Mouse (Mus musculus) layer of hippocampus, postnatal 10 days (tissue): Measurements from ENCODE around the gene St6galnac3. TPM values are rescaled to one million over a fixed set of nuclear protein-coding genes. Genes with fewer than 3 reads are reported as not detected.
A peak's percentile ranks its signal among the peaks of the same experiment; 100 is the strongest.
"Not testable (repeated sequence)": the region's sequence is repeated elsewhere in the genome, so short reads cannot be mapped to it uniquely, and the experiment has no call there.

Source experiments
- DNase-seq, 2 experiments: peaks; one replicate each; pipeline ENCODE4 v3.0.0; 2021; ENCODE audit warnings: low spot score in 2 of 2
- long read RNA-seq: library from polyadenylated mRNA; stranded (forward); transcript quantifications from one replicate; pipeline ENCODE4 v2.0.0, GENCODE M21; 2023
- total RNA-seq, 2 experiments: library from RNA; stranded (reverse); gene quantifications; 2 replicates each; pipeline ENCODE4 v1.2.3; 2021

St6galnac3 gene
- total RNA-seq = 10 to 100 TPM; 22.3 to 24.9 TPM
- long read RNA-seq, partial matches to known transcripts = 0 of 2 reads
- long read RNA-seq, other reads (novel, unspliced or antisense) = 1 of 2 reads

DNA sequence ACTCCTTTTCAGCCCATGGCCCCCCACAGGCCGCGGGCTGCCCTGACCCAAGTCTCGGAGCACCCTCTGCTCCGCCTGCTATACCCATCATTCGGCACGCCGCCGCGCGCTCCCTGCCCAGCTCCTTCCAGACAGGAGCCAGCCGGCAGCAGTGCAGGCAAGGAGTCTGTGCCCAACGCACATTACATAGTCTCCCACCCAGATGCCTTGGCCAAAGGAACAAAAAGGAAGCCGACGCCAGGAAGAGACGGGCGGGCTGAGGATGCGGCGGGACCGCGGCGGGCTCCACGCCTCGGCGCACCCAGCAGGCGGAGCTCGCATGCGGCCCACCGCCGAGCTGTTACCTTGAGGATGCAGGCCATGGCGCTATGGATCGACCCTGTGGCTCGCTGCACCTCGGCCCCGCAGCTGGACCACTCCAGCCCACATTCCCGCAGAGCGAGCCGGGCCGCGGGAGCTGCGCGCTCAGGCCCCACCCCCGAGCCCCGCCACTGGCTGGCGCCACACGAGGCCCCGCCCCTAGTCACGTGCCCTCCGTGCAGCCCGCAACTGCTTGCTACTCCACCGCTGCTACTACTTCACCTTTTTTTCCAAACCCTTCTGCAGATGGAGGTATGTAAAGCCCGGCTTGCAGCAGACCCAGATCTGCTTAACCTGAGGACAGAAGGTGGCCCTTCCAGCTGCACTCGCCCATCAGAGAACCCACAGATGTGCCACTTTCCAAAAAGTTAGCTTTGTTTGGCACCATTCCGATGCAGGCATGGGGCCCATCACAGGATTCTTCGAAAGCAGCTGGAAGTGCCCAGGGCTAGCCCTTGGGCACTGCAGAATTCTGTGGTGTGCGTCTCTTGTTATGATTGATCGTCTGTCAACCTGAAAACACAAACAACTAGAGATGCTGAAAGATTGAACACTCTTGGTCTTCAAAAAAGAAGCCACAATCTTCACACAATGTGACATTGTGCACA lies at the start of gene St6galnac3:
St6galnac3 (minus strand) TSS at position 474 of the 968 bp plus-strand sequence.
- DNase-seq = peak; percentile 77 to 85

DNA sequence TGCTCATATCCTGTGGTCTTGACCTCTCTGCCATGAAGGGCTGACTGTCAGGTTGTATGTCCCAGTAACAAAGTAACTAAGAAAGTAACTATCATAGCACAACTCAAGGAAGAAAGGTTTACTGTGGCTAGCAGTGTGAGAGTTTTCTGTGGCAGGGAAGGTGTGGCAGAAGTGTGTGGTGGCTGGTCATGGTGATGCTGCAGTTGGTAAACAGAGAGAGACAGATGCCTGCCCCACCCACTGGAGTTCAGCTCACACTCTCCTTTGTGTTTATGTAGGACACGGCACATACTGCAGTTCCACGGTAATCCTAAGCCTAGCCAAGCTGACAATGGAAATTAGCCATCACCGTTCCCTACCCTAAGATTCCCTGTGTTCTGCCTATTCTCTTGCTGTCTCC lies 49.6 kb upstream of the St6galnac3 start:
- DNase-seq = no peak

DNA sequence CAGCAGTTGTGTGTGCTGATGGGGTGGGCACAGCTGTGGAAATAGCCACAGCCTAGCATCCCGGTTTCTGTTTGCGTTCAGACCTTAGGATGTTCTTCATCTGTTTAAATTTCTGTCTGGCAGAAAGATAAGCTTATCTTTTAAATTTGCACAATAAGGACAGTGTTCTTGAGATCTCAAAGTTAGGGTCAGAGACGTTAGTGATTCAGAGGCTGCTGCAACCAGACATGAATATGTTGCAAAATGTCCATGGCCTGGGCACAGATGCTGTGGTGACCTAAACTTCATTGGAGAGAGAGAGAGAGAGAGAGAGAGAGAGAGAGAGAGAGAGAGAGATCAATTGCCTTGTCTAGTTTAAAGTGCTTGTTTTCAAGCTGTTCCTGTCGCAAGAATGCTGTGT lies 46.5 kb upstream of the St6galnac3 start:
- no peak for DNase-seq

DNA sequence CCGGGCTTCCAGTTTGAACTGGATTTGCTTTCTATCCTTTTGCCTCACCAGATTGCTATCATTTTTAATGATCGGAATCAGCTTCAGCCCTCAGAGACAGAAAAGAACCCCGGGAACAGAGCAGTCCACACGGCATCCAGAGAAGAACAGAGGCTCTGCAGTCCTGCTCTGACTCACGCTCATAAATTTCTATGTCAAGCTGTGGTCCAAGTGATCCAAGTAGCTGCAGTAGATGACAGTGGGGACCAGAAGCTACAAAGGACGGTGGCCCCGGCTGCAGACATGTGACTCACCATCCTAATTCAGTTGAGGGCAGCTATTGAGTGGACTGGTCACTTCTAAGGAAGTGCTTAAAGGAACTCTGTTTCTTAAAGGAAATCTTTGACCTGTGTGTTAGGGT lies 45.6 kb upstream of the St6galnac3 start:
- DNase-seq = no peak

DNA sequence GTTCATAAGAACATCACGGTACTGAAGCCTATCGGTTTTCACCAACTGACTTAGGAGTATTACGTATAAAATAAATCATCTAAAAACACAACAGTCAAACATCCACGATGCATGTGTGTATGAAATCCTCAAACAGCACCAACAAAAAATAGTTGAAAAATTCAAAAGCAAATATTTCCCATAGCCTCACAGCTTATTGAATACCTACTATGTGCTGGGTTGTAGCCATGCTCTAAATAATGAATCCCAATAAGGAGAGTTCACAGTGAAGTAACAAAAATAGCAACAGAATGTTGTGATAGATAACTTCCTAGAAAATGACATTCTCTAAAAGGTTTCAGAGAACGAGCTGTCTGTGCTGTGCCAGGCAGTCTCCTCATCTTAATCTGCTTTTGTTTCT lies 44.2 kb upstream of the St6galnac3 start:
- no peak for DNase-seq

DNA sequence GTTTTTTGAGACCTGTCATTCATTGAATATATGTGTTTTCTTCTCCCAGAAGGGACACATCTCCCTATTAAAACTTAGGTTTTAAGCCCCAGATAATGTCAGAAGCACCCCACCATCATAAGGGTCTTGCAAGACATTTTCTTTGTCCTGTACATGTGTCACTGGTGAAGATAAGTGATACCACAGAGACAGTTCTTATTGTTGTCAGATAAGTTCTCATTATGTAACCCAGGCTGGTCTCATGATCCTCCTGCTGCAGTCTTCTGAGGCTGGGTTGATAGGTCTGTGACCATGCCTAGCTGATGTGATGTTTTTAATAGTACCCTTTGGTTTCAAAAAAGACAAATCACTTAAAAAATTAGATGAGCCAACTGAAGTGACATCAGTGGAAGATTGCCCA lies 40.2 kb upstream of the St6galnac3 start:
- DNase-seq = no peak

DNA sequence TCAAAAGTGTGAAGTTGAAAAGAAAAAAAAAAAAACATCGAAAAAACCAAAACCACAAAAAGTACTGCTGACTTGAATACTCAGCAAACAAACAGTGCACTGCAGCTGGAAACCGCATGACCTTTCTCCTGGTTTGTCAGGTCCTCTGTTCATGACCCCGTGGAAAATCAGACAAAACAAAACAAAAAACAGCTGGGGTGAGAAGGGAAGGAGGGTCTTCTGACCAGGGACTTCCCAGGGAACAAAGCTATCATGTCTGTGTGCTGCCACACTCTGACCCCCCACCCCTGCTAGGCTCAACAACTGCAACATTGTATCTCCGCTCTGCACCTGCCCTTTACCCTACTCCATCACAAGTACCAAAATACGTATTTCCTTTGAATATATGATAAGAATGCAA lies 39.8 kb upstream of the St6galnac3 start:
- DNase-seq = no peak

DNA sequence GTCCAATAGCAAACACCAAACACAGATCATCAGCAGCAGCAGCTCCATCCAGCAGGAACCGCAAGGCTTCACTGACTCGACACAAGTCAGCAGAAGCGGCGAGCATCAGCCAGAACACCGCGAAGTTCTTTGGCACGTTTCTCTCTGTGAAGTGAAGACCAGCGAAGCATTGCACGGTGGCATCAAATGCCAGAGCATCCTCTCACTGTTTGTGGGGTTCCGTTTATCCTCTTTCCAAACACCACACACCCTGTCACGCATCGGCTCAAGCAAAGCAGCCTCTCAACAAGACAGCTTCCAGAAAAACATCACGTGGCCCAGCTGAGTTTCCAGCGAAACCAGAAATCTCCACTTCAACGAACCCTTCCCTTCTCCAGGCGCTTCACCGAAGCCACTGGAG lies 36.2 kb upstream of the St6galnac3 start:
- DNase-seq = no peak

DNA sequence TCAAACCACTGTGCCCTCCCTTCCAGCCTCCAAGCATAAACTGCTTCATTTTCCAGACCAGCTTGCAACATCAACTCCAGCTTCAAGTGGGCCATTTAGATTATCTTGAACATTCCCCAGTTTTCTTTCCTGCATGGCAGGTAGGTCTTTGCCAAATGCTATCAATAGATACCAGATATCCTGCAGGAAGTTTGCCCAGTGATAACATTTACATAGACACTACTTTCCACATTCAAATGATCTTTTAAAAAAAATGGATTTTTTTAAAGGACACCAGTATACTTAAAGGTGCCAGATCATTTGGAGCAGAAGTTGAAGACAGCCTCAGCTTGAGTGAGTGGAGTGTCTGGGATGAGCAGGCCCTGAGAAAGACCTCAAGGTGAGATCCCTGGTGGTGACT lies 34.3 kb upstream of the St6galnac3 start:
- no peak for DNase-seq

DNA sequence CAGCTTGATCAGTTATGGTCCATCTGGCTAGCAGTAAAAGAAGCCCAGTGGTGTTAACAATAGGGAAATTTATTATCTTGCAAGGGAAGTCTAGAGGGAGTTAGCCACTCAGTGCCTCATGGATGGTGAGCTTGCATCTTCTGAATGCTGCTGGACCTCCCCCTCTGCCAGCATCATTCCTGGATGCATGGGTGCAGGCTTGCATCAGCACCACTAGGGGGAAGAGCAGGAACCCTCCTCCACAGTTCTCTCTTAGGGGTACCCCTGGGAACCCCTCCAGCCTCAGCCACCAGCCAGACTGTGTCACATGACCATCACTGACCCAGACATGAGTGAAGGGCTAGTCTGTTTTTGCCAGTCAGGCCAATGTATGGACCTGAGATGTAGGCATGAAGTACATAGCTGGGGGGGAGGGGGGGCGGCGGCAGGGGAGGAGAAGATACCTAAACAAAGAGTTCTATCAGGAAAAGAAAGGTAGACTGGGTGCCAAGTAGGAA lies 31.6 kb upstream of the St6galnac3 start:
- no peak for DNase-seq

DNA sequence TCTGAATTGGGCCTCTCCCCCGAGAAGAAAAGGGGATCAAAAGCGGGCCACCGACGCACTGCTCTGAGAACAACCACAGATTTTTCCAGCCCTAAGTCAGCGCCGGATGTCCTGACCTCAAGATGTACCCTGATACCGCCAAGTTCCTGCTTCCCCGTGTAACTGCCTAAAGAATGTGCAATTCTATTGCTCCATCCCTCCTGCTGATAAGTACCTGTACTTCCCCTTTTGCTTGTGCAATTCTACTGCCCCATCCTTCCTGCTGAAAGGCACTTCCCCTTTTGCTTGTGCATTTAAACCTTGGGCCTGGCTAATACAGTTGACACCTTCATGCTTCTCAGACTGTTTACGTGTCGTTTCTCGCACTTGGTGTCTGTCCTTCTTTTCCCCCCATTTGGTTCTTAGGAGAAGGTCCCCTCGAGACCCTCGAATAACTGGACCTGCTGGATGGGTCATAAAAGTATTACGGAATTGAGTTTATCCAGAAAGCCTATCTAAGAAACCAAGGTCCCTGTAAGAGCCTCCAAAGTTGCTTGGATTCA lies 30.9 kb upstream of the St6galnac3 start:
- not testable (repeated sequence) for DNase-seq

DNA sequence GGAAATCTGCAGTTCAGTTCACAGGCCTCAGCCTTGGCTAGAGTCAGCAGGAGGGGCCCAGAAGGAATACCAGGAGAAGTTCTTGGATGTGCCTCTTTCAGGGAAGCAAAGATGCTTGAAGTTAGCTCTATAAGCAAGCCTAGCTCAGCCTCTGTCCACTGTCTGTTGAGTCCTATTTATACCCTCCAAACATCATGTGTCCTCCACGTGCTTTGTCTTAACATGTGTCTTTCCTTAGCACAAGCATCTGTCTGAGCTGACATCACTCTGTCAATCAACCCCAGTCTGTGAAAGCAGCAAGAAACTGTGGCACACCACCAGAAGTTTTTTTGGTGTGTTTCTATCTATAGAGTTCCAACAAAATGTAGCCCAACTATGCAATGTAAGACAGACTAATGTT lies 26.5 kb upstream of the St6galnac3 start:
- no peak for DNase-seq

DNA sequence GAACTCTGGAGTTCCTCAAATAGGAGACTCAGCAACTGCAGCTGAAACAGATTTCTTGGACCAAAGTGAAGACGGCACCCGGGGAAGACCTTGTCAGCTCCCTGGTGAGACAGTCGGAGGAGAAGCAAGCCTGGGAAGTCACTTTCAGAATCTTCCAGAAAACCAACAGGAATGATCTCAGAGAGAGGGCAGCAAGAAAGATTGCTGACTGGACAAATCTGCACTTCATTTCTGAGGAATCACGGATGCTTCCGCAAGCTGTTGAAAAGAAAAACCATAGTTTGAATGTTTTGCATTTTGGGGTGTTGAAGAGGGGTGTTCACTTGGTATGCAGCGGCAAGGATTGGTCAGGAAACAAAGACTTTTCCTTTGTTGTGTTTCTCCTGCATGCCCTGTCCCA lies 24.4 kb upstream of the St6galnac3 start:
- DNase-seq = no peak

DNA sequence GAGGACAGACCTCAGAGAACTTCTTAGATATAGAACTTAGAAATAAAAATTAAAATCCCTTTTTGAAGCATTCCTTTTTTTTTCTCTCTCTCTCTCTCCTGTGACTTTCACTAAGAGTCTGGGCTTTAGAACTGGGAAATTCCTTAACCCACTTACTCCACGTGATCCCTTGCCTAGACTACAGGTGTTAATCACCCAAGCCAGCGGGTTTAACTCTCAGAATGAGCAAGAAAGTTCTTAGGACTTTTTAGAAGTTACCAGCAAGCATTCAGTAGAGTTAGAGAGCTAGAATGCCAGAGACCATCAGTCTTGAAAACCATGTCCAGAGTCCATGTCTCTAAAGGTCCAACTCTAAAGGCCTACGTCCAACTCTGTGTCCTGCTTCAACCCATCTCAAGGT lies 23.3 kb upstream of the St6galnac3 start:
- no peak for DNase-seq

DNA sequence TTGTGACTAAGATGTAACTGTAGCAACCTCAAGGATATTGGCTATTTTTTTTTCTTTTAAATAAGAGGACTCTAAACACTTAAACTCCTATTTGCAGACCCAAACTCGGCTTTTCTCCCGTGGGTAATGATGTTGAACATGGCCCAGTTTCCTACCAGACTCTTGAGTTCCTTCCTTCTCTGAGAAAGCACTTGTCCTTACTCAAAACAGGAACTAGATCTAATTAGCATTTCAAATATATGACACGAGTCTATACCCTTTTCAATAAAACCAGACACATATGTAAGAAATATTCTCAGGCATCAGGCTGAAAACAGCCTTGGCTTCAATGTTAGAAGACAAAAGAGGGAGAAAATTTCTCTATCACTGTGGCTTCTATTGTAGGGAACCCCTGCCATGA lies 20.1 kb upstream of the St6galnac3 start:
- DNase-seq = no peak

DNA sequence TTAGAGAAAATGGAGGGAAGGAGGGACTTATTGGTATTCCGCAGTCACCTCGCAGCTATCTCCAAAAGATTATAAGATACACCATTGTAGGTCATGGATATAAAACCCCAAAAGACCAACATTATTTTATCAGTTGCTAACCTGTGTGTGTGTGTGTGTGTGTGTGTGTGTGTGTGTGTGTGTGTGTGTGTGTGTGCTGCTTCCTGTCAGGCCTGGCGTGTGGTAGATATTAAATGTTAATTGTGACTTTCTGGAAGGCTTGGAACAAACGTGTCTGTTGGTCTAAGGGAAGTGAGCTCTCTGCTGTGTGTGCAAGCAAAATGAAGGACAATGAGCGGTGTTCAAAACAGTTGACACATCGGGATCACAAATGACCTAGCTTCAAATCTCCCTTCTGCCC lies 19.5 kb upstream of the St6galnac3 start:
- no peak for DNase-seq

DNA sequence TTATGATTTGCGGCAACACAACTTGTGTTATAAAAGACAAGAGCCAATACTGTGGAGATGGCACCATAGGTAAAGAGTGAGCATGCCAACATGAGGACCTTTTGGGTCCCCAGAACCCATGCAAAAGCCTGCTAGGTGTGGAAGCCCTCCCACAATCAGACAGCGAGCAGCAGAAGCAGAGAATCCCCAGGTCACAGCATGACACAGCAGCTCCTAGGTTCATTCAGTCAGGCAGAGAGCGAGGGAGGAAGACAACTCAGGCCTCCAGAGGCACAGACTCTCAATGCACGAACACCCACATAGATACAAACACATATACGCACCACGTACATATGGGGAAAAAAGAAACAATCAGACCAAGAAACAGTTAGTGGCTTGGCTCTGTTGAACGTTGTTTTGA lies 16.8 kb upstream of the St6galnac3 start:
- no peak for DNase-seq

DNA sequence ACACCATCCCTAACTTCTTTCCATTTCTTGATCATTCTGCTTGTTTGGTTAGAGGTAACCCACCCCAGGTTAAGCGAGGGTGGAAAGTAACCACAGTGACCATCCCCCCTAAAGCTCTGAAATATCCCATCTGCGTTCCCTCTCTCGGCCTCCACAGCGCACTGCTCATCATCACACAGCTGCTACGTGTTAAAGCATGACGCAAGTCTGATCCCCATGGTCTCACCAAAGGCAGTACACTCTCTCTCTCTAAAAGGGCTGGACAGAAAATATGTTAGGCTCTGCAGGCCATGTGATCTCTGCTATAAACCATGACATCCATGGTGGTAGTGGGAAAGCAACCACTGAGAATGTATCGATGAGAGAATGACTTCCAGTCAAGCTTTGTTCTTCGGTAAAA lies 14.4 kb upstream of the St6galnac3 start:
- DNase-seq = no peak

DNA sequence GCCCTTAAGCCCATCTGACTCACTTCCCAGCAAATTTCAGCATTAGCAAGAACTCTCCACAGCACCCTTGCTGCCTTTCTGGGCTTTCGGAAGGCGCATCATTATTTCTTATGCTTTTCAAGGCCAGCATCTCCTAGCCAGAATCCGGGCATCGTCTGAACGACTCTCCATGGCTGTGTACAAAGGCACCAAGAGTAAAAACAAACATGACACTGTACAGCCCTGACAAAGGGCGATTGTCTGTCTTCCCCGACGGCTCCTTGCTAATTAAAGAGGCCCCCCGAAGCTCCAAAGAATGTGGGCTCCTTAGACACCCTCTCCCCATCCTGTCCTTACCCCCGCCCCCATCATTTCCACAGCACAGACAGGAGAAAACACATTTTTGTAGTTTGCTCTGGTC lies 13.4 kb upstream of the St6galnac3 start:
- DNase-seq = no peak

DNA sequence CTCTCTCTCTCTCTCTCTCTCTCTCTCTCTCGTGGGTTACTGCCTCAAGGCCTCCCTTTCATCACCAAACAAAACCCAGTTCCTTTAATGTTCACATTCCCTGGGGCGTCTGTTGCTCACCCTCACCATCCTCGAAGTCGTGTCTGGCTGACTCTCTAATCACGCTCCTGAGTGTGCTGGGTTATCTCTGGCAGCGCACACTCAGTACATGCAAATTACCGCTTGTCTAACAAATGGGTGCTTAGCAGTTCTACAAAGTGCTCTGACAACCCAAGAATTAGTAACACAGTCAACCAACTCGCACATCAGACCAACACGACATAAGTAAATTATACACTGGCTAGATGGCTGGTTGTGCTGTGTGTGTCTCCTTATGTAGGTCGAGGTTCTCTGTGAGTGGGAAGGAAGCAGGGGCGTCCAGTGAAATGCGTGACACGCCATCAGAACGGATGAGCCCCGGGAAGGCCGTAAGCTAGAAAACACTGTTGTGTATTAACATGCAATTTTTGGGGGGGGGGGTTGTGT lies 11.8 kb upstream of the St6galnac3 start:
- no peak for DNase-seq

DNA sequence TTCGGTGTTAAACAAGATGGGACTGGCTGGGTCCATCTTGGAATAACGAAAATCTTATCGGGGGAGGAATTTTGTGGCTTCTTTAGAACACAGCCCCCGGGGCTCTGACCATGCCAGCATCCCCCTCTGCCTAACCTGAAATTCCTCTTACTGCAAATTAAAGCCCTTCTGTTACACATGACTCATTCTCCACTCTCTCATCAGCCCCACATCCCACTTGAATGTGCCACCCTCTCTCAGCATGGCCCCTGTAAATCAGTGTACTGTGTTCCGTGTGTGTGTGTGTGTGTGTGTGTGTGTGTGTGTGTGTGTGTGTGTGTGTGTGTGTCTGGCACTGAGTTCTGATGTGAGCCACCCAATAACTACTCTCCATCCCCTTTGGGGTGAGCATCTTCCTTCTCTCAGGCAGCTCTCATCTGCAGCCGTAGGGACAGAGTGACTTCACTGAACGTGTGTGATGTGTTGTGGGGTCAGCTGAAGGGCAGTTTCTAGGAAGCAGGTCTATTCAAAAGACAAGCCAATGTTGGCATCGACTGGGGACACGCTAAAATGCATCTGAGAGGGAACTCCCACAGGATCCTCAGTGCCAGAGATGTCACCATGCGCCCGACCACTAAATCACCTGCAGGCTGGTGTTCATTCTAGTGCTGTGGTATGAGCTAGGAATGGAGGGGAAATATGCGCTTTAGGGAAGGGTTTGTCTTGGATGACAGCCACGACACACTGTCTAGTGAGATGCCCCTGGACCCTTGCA lies 11.0 kb upstream of the St6galnac3 start:
- DNase-seq = no peak

DNA sequence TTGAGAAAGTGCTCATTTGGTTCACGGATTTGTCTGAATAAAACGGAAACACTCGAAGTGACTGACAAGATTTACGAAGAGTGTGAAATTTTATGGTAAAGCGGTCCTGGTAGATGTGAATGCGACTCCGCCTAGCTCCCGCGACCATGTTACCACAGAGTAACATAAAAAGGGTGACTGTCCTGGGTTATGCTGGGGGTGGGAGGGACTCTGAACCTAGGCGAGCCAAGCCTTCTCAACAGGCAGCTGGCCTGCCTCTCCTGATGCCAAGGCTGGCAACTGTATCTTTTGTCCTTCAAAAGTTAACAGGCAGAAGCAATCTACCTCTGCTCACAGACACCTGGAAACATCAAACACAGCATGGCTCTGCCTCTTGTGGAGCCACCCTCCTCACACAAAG lies 9.8 kb upstream of the St6galnac3 start:
- no peak for DNase-seq
